ENCODE assay signal across 19 mouse cellular contexts in genomic region chr2:75112751-75113150, GRCm38 (mm10).
DNase-seq lines count a peak whose midpoint lies in the region; ATAC-seq lines count a peak whose summit lies in the region.
"Had no signal": no experiment of that assay in that cellular context is flagged by ENCODE, and none has a peak within 500 bp of the region (broad histone marks: within the 10 kb centered on the region; RNA-seq: fewer than 3 reads in every experiment).

No protein-coding gene starts in this region.

- H3K9ac ChIP-seq in hindbrain, embryonic 11.5 days (ENCODE audit: low read depth, low read length) = no peak overlapping the region
- no peak overlapping the region for H3K9ac ChIP-seq in midbrain, embryonic 14.5 days (replicated peaks; ENCODE audit: low read length)
- H3K9ac ChIP-seq: embryonic facial prominence, embryonic 15.5 days; forebrain, embryonic 12.5 days; heart, embryonic 15.5 days; liver, embryonic 12.5 days; lung, embryonic 14.5 days; stomach, embryonic 15.5 days had no signal

- 90% methylated on average over 9 of the region's 9 CpGs for WGBS in hindbrain, embryonic 11.5 days
- 87% methylated on average over 9 of the region's 9 CpGs for WGBS in midbrain, embryonic 14.5 days

- no peak overlapping the region for H3K27ac ChIP-seq in hindbrain, embryonic 11.5 days (ENCODE audit: low read depth, low read length)
- no peak overlapping the region for H3K27ac ChIP-seq in midbrain, embryonic 14.5 days (replicated peaks; ENCODE audit: low read depth, low read length)
- H3K27ac ChIP-seq: embryonic facial prominence, embryonic 15.5 days; forebrain, embryonic 12.5 days; heart, embryonic 15.5 days; hindbrain, postnatal 0 days; liver, embryonic 12.5 days; stomach, embryonic 15.5 days had no signal

- H3K9me3 ChIP-seq in hindbrain, embryonic 11.5 days (ENCODE audit: control insufficient read depth, low read length) = no peaks in the 10 kb centered on the region
- H3K9me3 ChIP-seq in midbrain, embryonic 14.5 days (ENCODE audit: control insufficient read depth, low read length) = no peaks in the 10 kb centered on the region
- H3K9me3 ChIP-seq: embryonic facial prominence, embryonic 15.5 days; forebrain, embryonic 12.5 days; heart, embryonic 15.5 days; liver, embryonic 12.5 days; stomach, embryonic 15.5 days had no signal

- no peak overlapping the region for H3K4me2 ChIP-seq in hindbrain, embryonic 11.5 days (replicated peaks; ENCODE audit: low read depth, low read length)
- no peak overlapping the region for H3K4me2 ChIP-seq in midbrain, embryonic 14.5 days (ENCODE audit: low read length)
- H3K4me2 ChIP-seq: embryonic facial prominence, embryonic 15.5 days; forebrain, embryonic 12.5 days; heart, embryonic 15.5 days; liver, embryonic 12.5 days; lung, embryonic 14.5 days; stomach, embryonic 15.5 days had no signal

- DNase-seq in kidney, postnatal 10 days = peak; percentile 53
- DNase-seq in kidney, adult 9 months = no peak
- DNase-seq in 3T3-L1 (ENCODE audit: low read depth, low spot score) (peak; percentile 16), adipocyte (ENCODE audit: low spot score) (peak; percentile 49)
- peak; percentile 22 to 36 for DNase-seq in heart, adult 9 months (ENCODE audit: low spot score in 2 of 2)
- DNase-seq in hindbrain, embryonic 11.5 days (ENCODE audit: low spot score) = no peak
- DNase-seq in midbrain, embryonic 14.5 days = no peak
- DNase-seq: cerebellum, adult 8-10 months; kidney, adult 11 months; layer of hippocampus, postnatal 36 days; left cerebral cortex, postnatal 4 days; lung, embryonic 14.5 days had no signal

- H3K4me1 ChIP-seq in hindbrain, embryonic 11.5 days (replicated peaks; ENCODE audit: control insufficient read depth, insufficient read depth, low read length) = no peaks in the 10 kb centered on the region
- no peaks in the 10 kb centered on the region for H3K4me1 ChIP-seq in midbrain, embryonic 14.5 days (ENCODE audit: control insufficient read depth, insufficient read depth, low read length)
- H3K4me1 ChIP-seq: forebrain, embryonic 12.5 days; liver, embryonic 12.5 days; stomach, embryonic 15.5 days had no signal

- no peaks in the 10 kb centered on the region for H3K27me3 ChIP-seq in hindbrain, embryonic 11.5 days (ENCODE audit: control insufficient read depth, insufficient read depth, low read length)
- H3K27me3 ChIP-seq in midbrain, embryonic 14.5 days (ENCODE audit: control insufficient read depth, insufficient read depth, low read length) = no peaks in the 10 kb centered on the region
- H3K27me3 ChIP-seq: embryonic facial prominence, embryonic 15.5 days; forebrain, embryonic 12.5 days; heart, embryonic 15.5 days; liver, embryonic 12.5 days; stomach, embryonic 15.5 days had no signal

- H3K36me3 ChIP-seq in hindbrain, embryonic 11.5 days (ENCODE audit: control insufficient read depth, insufficient read depth, low read length) = no peaks in the 10 kb centered on the region
- no peaks in the 10 kb centered on the region for H3K36me3 ChIP-seq in midbrain, embryonic 14.5 days (ENCODE audit: control insufficient read depth, insufficient read depth, low read length)
- H3K36me3 ChIP-seq: embryonic facial prominence, embryonic 15.5 days; forebrain, embryonic 12.5 days; heart, embryonic 15.5 days; liver, embryonic 12.5 days; stomach, embryonic 15.5 days had no signal

- no peak for ATAC-seq in hindbrain, embryonic 11.5 days (ENCODE audit: low FRiP score)
- no peak for ATAC-seq in midbrain, embryonic 14.5 days (ENCODE audit: low FRiP score, low TSS enrichment)
- ATAC-seq: hindbrain, postnatal 0 days; liver, embryonic 12.5 days; midbrain, embryonic 16.5 days had no signal

- H3K4me3 ChIP-seq in hindbrain, embryonic 11.5 days (ENCODE audit: low read depth, low read length) = no peak overlapping the region
- H3K4me3 ChIP-seq in midbrain, embryonic 14.5 days (replicated peaks; ENCODE audit: low read depth, low read length) = no peak overlapping the region
- H3K4me3 ChIP-seq: embryonic facial prominence, embryonic 15.5 days; forebrain, embryonic 12.5 days; heart, embryonic 15.5 days; liver, embryonic 12.5 days; stomach, embryonic 15.5 days had no signal

Comparison
In these comparisons a context has a peak if more than half of its experiments do, and no peak if none do; other contexts are left out.
1. DNase-seq: peak in kidney, postnatal 10 days (single experiment), 3T3-L1 (single experiment), adipocyte (single experiment) and heart, adult 9 months (2 of 2); none in kidney, adult 9 months (single experiment), hindbrain, embryonic 11.5 days (single experiment) and midbrain, embryonic 14.5 days (single experiment).